Mouse (Mus musculus) heart, adult 18-20 months (tissue): ENCODE data around the gene Egf. TPM values are rescaled to one million over a fixed set of nuclear protein-coding genes. Genes with fewer than 3 reads are reported as not detected.
A peak's percentile ranks its signal among the peaks of the same experiment; 100 is the strongest.

ENCODE experiments used
- DNase-seq, 2 experiments: peaks; one replicate each; pipeline ENCODE4 v3.0.0; 2021 to 2022; ENCODE audit warnings: mixed read lengths in 1 of 2
- total RNA-seq, 2 experiments: library from RNA; stranded (reverse); gene quantifications; 2 replicates each; pipeline ENCODE4 v1.2.3; 2021

Egf gene
- total RNA-seq, 2 experiments from 2014 or later, result 2.1 to 2.9 TPM

GRCm38 (mm10) chr3:129723311-129723710, 31.8 kb downstream of the Egf start:
- DNase-seq, result no peak

DNA sequence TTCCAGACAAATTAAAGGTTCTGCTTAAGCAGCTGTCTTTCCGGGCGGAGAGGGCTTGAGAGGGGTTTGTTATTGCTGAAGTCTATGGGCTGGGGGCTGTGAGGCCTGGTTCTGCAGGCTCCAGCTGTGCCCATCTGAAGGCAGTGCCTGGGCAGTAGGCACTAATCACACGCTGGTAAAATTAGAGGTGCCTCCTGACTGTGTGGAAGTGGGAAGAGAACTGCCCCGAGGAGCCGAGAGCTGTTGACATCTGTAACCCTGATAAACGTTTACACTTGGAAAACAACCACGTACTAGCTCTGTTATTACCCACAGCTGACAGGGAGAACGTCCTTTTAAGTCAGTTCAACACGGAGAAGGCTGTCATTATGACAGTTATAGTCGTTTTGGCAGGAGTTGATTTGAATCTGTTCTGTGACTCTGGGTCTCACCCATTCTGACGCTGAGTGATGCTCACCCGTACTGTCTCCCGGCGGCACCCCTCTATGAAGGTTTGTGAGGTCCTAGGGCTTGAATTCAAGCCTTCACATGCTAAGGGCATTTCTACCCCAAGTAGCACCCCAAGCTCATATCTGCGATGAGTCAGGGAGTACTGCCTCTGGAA, 40.5 kb downstream of the Egf start:
- DNase-seq, result peak; percentile 15

DNA sequence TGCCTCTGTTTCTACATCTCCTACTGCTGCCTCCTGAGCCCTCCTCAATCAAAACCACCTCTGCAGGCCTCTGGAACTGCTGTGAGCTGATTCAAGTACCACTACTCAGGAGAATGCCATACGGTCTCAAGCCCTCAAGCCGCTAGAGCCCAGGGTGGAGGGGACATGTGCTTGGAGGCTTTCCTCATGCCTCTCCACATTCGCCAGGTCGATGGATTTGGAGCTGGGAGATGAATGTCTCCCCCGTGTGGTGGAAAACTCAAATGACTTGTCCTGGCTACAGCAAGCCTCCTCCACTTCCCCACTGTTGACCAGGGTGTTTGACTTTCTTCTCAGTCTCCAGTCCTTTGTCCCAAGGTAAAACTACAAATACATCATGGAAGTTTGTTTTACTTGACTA, 47.0 kb downstream of the Egf start:
- peak; percentile 9 to 35 for DNase-seq

GRCm38 (mm10) chr3:129698882-129699281, 56.2 kb downstream of the Egf start:
- no peak for DNase-seq

DNA sequence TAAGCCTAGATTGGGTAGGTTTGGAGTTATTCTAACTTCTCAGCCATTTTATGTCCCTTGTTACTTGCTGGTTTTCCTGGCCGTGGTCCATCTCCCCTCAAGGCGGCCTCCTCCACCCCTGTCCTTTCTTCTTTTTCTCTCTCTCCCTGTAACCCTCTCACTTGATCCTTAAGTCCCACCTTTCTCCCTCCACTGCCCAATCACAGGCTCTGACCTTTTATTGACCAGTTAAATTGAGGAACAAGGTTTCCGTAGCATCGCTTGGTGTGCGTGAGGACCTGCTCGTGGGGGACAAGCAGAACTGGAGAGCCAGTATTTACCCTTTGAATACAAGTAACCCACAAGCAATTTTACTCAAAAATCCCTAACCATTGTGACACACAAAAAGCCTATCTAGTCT, 56.8 kb downstream of the Egf start:
- DNase-seq, result no peak

DNA sequence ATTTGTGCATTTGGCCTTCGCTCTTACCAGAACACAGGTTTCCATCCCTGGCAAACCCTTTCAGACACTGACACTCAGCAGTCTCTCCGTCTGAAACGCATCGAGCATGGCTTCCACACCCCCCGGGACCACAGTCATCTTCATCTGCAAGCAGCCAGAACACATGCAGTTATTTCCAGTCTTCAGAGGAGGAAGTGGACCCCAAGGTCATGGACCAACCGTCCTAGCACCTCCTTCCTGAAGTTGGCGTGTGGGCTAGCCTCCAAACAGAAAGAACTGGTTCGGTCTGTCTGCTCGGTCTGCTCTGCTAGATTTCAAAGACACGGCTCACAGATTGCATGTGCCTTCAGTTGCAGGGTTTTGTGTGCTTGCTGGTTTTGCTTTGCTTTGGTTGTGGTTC, 57.4 kb downstream of the Egf start:
- DNase-seq, result no peak

GRCm38 (mm10) chr3:129695943-129696342, 59.2 kb downstream of the Egf start:
- DNase-seq, result no peak

DNA sequence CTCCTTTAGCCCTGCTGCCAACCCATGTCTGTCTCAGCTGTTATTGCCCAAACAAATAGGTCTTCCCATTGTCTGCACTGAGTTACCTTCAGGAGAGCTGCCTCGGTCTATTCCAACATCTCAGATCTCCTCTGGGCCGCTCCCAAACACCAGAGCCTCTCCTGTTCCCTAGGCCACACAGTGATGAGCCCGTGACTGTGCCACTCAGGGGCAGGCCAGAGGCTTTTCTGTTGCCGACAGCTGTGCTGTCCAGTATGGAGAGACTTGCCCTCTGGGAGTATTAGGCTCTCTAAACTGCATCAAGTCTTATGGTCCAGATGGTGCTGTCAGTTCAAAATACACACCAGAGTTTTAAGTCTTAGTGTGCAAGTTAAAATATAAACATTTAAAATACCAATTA, 61.5 kb downstream of the Egf start:
- no peak for DNase-seq

DNA sequence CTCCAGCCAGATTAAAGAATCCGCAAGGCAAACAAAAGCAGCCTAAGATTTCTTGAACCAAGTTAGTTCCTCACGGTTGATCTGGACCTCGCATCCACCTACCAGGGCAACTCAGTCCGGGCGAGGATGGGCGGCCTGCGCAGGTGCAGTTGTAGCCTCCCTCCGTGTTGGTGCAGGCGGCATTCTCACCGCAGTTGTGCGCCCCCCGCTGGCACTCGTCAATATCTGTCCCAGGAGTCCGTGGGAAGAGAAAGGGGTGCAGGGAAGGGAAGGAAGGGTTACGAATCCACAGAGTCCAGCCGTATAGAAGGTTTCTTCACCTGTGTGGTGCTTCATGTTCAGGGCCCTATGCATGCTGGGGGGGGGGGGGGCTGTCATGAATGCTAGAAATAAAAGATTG, 62.3 kb downstream of the Egf start:
- no peak for DNase-seq

GRCm38 (mm10) chr3:129687429-129687828, 67.7 kb downstream of the Egf start:
- DNase-seq, result no peak

- peak; percentile 60 to 82 for DNase-seq
Measured at GRCm38 (mm10) chr3:129686698-129687333, 68.3 kb downstream of the Egf start.

GRCm38 (mm10) chr3:129686196-129686595, 68.9 kb downstream of the Egf start:
- DNase-seq, result no peak

GRCm38 (mm10) chr3:129683060-129683679, 71.9 kb downstream of the Egf start:
- peak in 1 of 2 experiments; percentile 29 for DNase-seq

- DNase-seq, result peak; percentile 24 to 47
Measured at GRCm38 (mm10) chr3:129682389-129682788, 72.7 kb downstream of the Egf start.

DNA sequence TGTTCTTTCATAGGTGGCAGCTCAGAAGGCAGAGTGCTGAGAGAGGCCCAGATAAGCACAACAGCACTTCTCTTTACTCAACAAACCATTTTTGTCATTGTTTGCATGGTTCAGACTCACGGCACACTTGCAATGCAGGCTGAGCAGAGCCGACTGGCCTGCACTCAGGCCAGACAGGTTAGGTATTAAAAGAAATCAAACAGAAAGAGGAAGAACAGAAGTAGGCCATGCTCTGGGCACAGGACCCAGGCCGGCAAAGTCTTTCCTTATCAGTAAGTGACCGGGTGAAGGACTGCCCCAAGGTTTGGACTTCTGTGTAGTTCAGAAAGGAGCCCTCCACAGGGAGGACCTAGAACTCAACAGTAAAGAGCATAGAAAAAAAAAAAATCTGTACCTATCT, 73.3 kb downstream of the Egf start:
- no peak for DNase-seq

DNA sequence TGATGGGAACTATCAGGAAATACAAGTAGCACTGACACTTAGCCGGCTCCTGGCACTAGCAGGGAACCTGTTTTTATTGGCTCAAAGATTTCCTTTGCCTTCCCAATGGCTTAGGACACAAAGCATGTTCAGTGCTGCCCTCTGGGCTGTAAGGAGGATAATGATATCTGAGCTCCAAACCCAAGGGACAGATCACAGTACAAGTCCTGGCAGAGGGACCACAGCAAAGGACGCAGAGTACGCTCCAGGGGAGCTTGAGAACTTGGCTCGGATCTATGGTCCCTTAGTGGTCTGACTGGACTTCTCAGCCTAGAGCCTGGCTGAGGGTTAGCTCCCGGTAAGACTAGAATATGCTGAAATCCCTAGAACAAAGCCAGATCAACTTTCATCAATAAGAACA, 74.9 kb downstream of the Egf start:
- DNase-seq, result peak; percentile 48 to 77

DNA sequence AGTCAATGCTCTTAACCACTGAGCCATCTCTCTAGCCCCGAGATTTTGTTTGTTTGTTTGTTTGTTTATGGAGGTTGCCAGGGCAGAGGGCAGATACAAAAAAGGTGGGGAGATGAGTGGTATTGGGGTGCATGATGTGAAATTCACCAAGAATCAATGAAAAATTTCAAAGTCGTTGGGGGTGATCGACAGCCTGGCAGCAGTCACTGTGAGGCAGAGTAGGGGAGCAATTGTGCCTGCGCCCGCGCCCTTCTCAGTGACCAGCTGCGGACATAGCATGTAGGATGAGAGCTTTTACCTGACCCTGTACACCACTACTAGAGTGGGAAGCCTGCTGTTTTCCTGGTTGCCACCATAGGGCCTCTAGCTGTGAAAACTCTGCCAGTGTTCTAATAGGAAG, 79.2 kb downstream of the Egf start:
- DNase-seq, result no peak

- DNase-seq, result no peak
Measured at GRCm38 (mm10) chr3:129663906-129664305, 91.2 kb downstream of the Egf start.

DNA sequence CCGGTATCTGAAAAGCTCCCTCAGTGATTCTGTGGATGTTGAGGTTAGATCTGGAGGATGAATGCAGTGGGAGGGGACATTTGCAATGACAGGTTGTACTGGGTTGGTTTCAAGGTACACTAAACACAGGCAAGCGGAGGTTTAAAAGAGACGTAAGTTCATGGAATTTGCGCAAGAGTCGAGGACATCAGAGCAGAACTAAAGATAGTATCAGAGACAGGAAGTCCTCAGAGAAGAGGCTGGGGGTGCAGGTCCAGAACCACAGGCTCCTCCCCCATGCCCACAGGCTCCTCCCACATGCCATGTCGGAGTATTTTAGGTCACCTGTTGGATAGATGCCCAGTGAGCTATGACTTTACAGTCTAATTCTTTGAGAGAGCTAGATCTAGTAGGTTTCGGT, 96.3 kb downstream of the Egf start:
- no peak for DNase-seq

DNA sequence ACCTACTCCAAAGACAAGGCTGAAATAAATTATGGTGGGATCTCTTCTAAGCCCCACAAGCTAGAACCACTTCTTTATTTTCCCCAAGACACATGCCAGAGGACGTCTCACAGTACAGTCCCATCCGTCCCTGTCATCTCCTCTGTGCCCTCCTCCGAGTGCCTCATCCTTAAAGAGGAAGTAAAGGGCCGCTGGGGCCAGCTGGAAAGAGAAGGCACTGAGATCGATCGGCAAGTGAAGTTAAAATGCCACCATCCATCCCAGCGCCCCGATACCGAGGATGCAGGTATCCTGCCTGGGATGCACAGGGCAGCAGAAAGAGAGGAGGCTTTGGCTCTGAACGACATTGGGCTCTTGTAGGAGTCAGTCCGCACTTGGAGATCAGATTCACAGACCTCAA, 97.3 kb downstream of the Egf start:
- DNase-seq, result no peak

DNA sequence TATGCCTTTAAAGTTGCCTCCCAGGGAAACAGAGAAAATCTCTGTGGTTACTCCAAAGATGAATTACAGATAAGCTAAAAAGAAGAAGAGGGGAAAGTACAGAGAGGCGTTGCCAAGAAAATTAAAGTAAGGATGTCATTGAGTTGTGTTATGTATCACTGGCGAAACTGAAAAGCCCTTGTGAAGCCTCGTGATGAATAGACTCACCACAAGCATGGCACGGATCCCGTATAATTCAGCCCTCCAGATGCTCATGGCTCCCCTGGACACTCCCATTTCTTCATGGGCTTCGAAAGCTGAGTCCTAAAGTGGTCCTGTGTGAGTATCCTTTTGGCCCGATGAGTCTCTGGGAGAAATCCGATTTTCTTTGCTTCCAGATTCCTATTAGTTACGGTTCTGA, 97.9 kb downstream of the Egf start:
- DNase-seq, result no peak

GRCm38 (mm10) chr3:129656540-129656939, 98.6 kb downstream of the Egf start:
- no peak for DNase-seq

- DNase-seq, result no peak
Measured at GRCm38 (mm10) chr3:129652476-129652875, 102.6 kb downstream of the Egf start.

DNA sequence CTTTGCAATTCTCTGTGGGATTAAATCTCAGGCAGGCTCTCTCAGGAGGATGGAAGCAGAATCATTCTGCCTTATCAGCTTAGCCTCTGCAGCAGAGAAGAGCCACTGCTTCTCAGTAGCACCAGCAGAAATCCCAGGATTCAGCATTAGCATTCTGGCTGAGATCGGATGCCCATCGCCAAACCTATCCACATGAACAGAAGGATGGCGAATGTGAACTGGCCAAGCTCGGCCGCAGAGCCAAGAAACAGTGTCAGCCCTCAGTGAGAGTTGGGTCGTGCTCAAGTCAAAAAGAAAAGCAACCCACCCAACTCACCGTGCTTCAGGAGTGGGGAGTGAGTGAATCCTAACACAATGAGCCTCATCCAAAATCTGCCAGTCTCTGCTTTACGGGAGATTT, 103.4 kb downstream of the Egf start:
- no peak for DNase-seq
